Mouse (Mus musculus) midbrain, embryonic 15.5 days (tissue): Measurements from ENCODE around the gene Als2cr12. TPM values are rescaled to one million over a fixed set of nuclear protein-coding genes. Genes with fewer than 3 reads are reported as not detected.
A peak's percentile ranks its signal among the peaks of the same experiment; 100 is the strongest.
"Not testable (repeated sequence)": the region's sequence is repeated elsewhere in the genome, so short reads cannot be mapped to it uniquely, and the experiment has no call there.

Experiments
- ATAC-seq: fragments of 200-750 bp; cut with Nextera tagmentation; replicated peaks from 2 replicates; pipeline ENCODE4 v1.8.0; 2017; ENCODE audit warnings: moderate TSS enrichment
- H3K27ac ChIP-seq: fragments of 300-500 bp; sonication (generic); 2 replicates; pipeline ENCODE4 v1.5.1; 2015; ENCODE audit warnings: mild to moderate bottlenecking, inconsistent platforms
- H3K27me3 ChIP-seq: fragments of 300-500 bp; sonication (generic); replicated peaks from 2 replicates; pipeline ENCODE4 v1.6.1; 2015; ENCODE audit warnings: inconsistent platforms
- H3K36me3 ChIP-seq: fragments of 300-500 bp; sonication (generic); replicated peaks from 2 replicates; pipeline ENCODE4 v1.6.1; 2015; ENCODE audit warnings: inconsistent platforms
- H3K4me1 ChIP-seq: fragments of 300-500 bp; sonication (generic); 2 replicates; pipeline ENCODE4 v1.6.1; 2015; ENCODE audit warnings: inconsistent platforms
- H3K4me2 ChIP-seq: fragments of 300-500 bp; sonication (generic); 2 replicates; pipeline ENCODE4 v1.6.1; 2015; ENCODE audit warnings: inconsistent platforms, mild to moderate bottlenecking, moderate library complexity
- H3K4me3 ChIP-seq: fragments of 300-500 bp; sonication (generic); 2 replicates; pipeline ENCODE4 v1.5.1; 2015; ENCODE audit warnings: mild to moderate bottlenecking, inconsistent platforms
- H3K9ac ChIP-seq: fragments of 300-500 bp; sonication (generic); 2 replicates; pipeline ENCODE4 v1.6.1; 2015; ENCODE audit warnings: mild to moderate bottlenecking, inconsistent platforms
- H3K9me3 ChIP-seq: fragments of 300-500 bp; sonication (generic); 2 replicates; pipeline ENCODE4 v1.6.1; 2016; ENCODE audit warnings: inconsistent platforms
- WGBS: fragments of 180-500 bp; shearing (Covaris S2); methylation state at CpG from one replicate; pipeline ENCODE4 v1.1.7; 2015; ENCODE audit warnings: mixed read lengths; 5-methylcytosine and 5-hydroxymethylcytosine counted together
- polyA plus RNA-seq: library from polyadenylated mRNA; unstranded; fragments of >200 nt; fragmentation: Nextera tagmentation; extraction: Ambion mirVana; gene quantifications from 2 replicates; pipeline ENCODE4 v1.2.1, GENCODE M21; 2015

The Als2cr12 gene
- polyA plus RNA-seq, 1 experiment from 2014 or later, result not detected

- 84% methylated on average over 5 of the region's 5 CpGs for WGBS
- Histone ChIP-seq H3K27me3 (no peaks in the 10 kb centered on the region), H3K4me2 (no peak overlapping the region), H3K36me3 (no peaks in the 10 kb centered on the region), H3K4me1 (no peaks in the 10 kb centered on the region), H3K27ac (no peak overlapping the region), H3K9me3 (no peaks in the 10 kb centered on the region), H3K4me3 (no peak overlapping the region), H3K9ac (no peak overlapping the region)
- ATAC-seq, result no peak
Measured at GRCm38 (mm10) chr1:58668191-58668590, 27.6 kb downstream of the Als2cr12 start.

GRCm38 (mm10) chr1:58663365-58663764 is 32.4 kb downstream of the Als2cr12 start:
- not testable (repeated sequence) for H3K4me3 ChIP-seq, H3K27ac ChIP-seq, H3K4me1 ChIP-seq, ATAC-seq, H3K4me2 ChIP-seq, H3K36me3 ChIP-seq, H3K9ac ChIP-seq, H3K27me3 ChIP-seq, H3K9me3 ChIP-seq
- WGBS, result 92% methylated on average over 3 of the region's 3 CpGs

- not testable (repeated sequence) for H3K4me2 ChIP-seq, H3K27ac ChIP-seq, H3K9ac ChIP-seq, H3K9me3 ChIP-seq, ATAC-seq, H3K36me3 ChIP-seq, H3K27me3 ChIP-seq, H3K4me3 ChIP-seq, H3K4me1 ChIP-seq
- 91% methylated on average over 5 of the region's 5 CpGs for WGBS
Measured at GRCm38 (mm10) chr1:58662671-58663070, 33.1 kb downstream of the Als2cr12 start.

- ATAC-seq, result peak; percentile 92
- H3K9ac ChIP-seq, result peak overlapping the region; percentile 67
- H3K36me3 ChIP-seq, result no peaks in the 10 kb centered on the region
- peak overlapping the region; percentile 64 for H3K4me3 ChIP-seq
- no peaks in the 10 kb centered on the region for H3K27me3 ChIP-seq
- H3K4me1 ChIP-seq, result peaks cover 4% of the 10 kb centered on the region; the same call in 1 of the 2 replicates
- H3K27ac ChIP-seq, result no peak overlapping the region
- H3K9me3 ChIP-seq, result no peaks in the 10 kb centered on the region
- 2% methylated on average over 37 of the region's 37 CpGs for WGBS
- H3K4me2 ChIP-seq, result peak overlapping the region; percentile 92
Measured at GRCm38 (mm10) chr1:58652480-58653403, 43.0 kb downstream of the Als2cr12 start.

- 87% methylated on average over 17 of the region's 17 CpGs for WGBS
- not testable (repeated sequence) for H3K27me3 ChIP-seq, H3K36me3 ChIP-seq, H3K27ac ChIP-seq, ATAC-seq, H3K4me1 ChIP-seq, H3K9ac ChIP-seq, H3K9me3 ChIP-seq
- Histone ChIP-seq H3K4me2 (peak overlapping the region; percentile 92), H3K4me3 (peak overlapping the region; percentile 64)
Measured at GRCm38 (mm10) chr1:58651571-58652456, 44.0 kb downstream of the Als2cr12 start.

GRCm38 (mm10) chr1:58628847-58629246 is 66.9 kb downstream of the Als2cr12 start:
- not testable (repeated sequence) for H3K4me3 ChIP-seq, H3K36me3 ChIP-seq, H3K4me2 ChIP-seq, H3K4me1 ChIP-seq, H3K9me3 ChIP-seq, H3K27ac ChIP-seq, H3K9ac ChIP-seq, ATAC-seq, H3K27me3 ChIP-seq
- 67% methylated on average over 2 of the region's 2 CpGs for WGBS

- H3K9ac ChIP-seq, result no peak overlapping the region
- no peaks in the 10 kb centered on the region for H3K4me1 ChIP-seq
- no peaks in the 10 kb centered on the region for H3K36me3 ChIP-seq
- no peaks in the 10 kb centered on the region for H3K27me3 ChIP-seq
- no peak for ATAC-seq
- no peak overlapping the region for H3K4me2 ChIP-seq
- 67% methylated on average over 7 of the region's 7 CpGs for WGBS
- H3K4me3 ChIP-seq, result no peak overlapping the region
- H3K27ac ChIP-seq, result no peak overlapping the region
- H3K9me3 ChIP-seq, result no peaks in the 10 kb centered on the region
Measured at GRCm38 (mm10) chr1:58621996-58622748, 73.6 kb downstream of the Als2cr12 start.

- no peaks in the 10 kb centered on the region for H3K27me3 ChIP-seq
- no peak overlapping the region for H3K4me3 ChIP-seq
- H3K9me3 ChIP-seq, result no peaks in the 10 kb centered on the region
- no peaks in the 10 kb centered on the region for H3K4me1 ChIP-seq
- no peak overlapping the region for H3K27ac ChIP-seq
- ATAC-seq, result no peak
- WGBS, result 87% methylated on average over 3 of the region's 3 CpGs
- no peaks in the 10 kb centered on the region for H3K36me3 ChIP-seq
- H3K9ac ChIP-seq, result no peak overlapping the region
- H3K4me2 ChIP-seq, result no peak overlapping the region
Measured at GRCm38 (mm10) chr1:58621251-58621650, 74.5 kb downstream of the Als2cr12 start.

- no peak for ATAC-seq
- H3K27me3 ChIP-seq, result no peaks in the 10 kb centered on the region
- no peak overlapping the region for H3K4me2 ChIP-seq
- no peaks in the 10 kb centered on the region for H3K36me3 ChIP-seq
- no peaks in the 10 kb centered on the region for H3K4me1 ChIP-seq
- H3K4me3 ChIP-seq, result no peak overlapping the region
- H3K27ac ChIP-seq, result no peak overlapping the region
- H3K9me3 ChIP-seq, result no peaks in the 10 kb centered on the region
- 91% methylated on average over 2 of the region's 2 CpGs for WGBS
- no peak overlapping the region for H3K9ac ChIP-seq
Measured at GRCm38 (mm10) chr1:58618766-58619165, 77.0 kb downstream of the Als2cr12 start.

- Histone ChIP-seq H3K4me1 (no peaks in the 10 kb centered on the region), H3K27me3 (no peaks in the 10 kb centered on the region), H3K9ac (no peak overlapping the region), H3K4me2 (no peak overlapping the region), H3K36me3 (no peaks in the 10 kb centered on the region), H3K27ac (no peak overlapping the region), H3K9me3 (no peaks in the 10 kb centered on the region), H3K4me3 (no peak overlapping the region)
- WGBS, result 71% methylated on average over 6 of the region's 6 CpGs
- no peak for ATAC-seq
Measured at GRCm38 (mm10) chr1:58617978-58618668, 77.7 kb downstream of the Als2cr12 start.

GRCm38 (mm10) chr1:58617076-58617475 is 78.7 kb downstream of the Als2cr12 start:
- Histone ChIP-seq H3K36me3 (no peaks in the 10 kb centered on the region), H3K9me3 (no peaks in the 10 kb centered on the region), H3K4me2 (no peak overlapping the region), H3K4me1 (no peaks in the 10 kb centered on the region), H3K9ac (no peak overlapping the region), H3K4me3 (no peak overlapping the region), H3K27ac (no peak overlapping the region), H3K27me3 (no peaks in the 10 kb centered on the region)
- no peak for ATAC-seq
- 51% methylated on average over 5 of the region's 5 CpGs for WGBS
